Mouse (Mus musculus) hindbrain, embryonic 12.5 days (tissue): ENCODE results near the gene Dtx2. TPM values are rescaled to one million over a fixed set of nuclear protein-coding genes. Genes with fewer than 3 reads are reported as not detected.
A peak's percentile ranks its signal among the peaks of the same experiment; 100 is the strongest.
"Not testable (repeated sequence)": the region's sequence is repeated elsewhere in the genome, so short reads cannot be mapped to it uniquely, and the experiment has no call there.

Experiments used
- ATAC-seq: fragments of 200-750 bp; cut with Nextera tagmentation; 2 replicates; pipeline ENCODE4 v1.8.0; 2017; ENCODE audit warnings: moderate TSS enrichment; ENCODE audit not compliant: low FRiP score
- H3K27ac ChIP-seq: fragments of 300-500 bp; sonication (generic); 2 replicates; pipeline ENCODE4 v1.5.1; 2016; ENCODE audit warnings: mild to moderate bottlenecking
- H3K27me3 ChIP-seq: fragments of 300-500 bp; sonication (generic); 2 replicates; pipeline ENCODE4 v1.6.1; 2016; ENCODE audit warnings: mild to moderate bottlenecking
- H3K36me3 ChIP-seq: fragments of 300-500 bp; sonication (generic); 2 replicates; pipeline ENCODE4 v1.6.1; 2016; ENCODE audit warnings: mild to moderate bottlenecking
- H3K4me1 ChIP-seq: fragments of 300-500 bp; sonication (generic); 2 replicates; pipeline ENCODE4 v1.6.1; 2016
- H3K4me2 ChIP-seq: fragments of 300-500 bp; sonication (generic); replicated peaks from 2 replicates; pipeline ENCODE4 v1.6.1; 2016; ENCODE audit warnings: mild to moderate bottlenecking
- H3K4me3 ChIP-seq: fragments of 300-500 bp; sonication (generic); 2 replicates; pipeline ENCODE4 v1.5.1; 2016; ENCODE audit warnings: mild to moderate bottlenecking
- H3K9ac ChIP-seq: fragments of 300-500 bp; sonication (generic); 2 replicates; pipeline ENCODE4 v1.6.1; 2016; ENCODE audit warnings: mild to moderate bottlenecking, moderate library complexity
- H3K9me3 ChIP-seq: fragments of 300-500 bp; sonication (generic); replicated peaks from 2 replicates; pipeline ENCODE4 v1.6.1; 2016; ENCODE audit warnings: mild to moderate bottlenecking
- WGBS: fragments of 180-500 bp; shearing (Covaris S2); methylation state at CpG from one replicate; pipeline ENCODE4 v1.1.7; 2016; 5-methylcytosine and 5-hydroxymethylcytosine counted together
- polyA plus RNA-seq: library from polyadenylated mRNA; unstranded; fragments of >200 nt; fragmentation: Nextera tagmentation; extraction: Ambion mirVana; gene quantifications from 2 replicates; pipeline ENCODE4 v1.2.1, GENCODE M21; 2016

Gene Dtx2
- polyA plus RNA-seq, 1 experiment from 2014 or later, result 31.4 TPM

DNA sequence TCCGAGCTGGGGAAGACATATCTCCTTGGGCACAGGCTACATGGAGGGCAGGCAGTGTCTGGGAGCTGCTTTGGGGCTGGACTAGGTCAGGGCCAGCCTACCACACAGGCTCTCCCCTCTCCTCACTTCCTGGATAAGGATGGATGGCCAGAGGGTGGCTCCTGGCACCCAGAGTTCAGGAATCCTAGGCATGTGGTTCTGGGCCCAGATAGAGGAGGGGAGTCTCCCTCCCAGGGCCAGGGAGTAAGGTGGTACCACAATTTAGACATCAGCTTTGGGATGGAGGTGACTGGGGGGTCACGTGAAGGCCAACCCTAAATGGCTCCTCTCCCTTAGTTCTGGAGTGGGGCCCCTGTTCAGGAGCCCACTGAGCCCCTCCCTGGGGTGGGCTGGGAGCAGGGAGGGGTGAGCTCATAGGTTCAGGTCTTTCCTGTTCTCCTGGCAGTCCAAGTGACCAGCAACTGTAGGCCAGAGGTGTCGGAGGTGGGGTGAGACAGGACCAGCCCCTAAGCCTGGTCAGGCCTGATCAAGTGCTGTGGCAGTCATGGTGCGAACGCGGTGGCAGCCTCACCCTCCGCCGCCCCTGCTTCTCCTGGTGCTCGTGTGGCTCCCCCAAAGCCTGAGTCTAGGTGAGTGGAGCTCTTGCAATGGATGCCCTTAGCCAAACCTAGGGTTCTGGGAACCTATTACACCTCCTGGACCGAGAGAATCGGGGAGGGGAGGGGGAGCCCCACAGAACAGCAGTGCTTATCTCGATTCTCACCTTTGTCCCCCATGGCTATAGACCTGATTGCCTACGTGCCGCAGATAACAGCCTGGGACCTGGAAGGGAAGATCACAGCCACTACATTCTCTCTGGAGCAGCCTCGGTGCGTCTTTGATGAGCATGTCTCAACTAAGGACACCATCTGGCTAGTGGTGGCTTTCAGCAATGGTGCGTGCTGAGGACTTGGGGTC is 43.9 kb downstream of the Dtx2 start, which contains the start of gene Upk3b:
Gene Upk3b (plus strand): TSS at position 239 of the 957 bp plus-strand sequence.
- 86% methylated on average over 17 of the region's 17 CpGs for WGBS
- Histone ChIP-seq H3K4me1 (0 out of 2 replicates have a peak, but pooled peaks cover 3% of the 10 kb centered on the region), H3K9ac (no peak within 1 kb of the TSS), H3K4me2 (no peak within 1 kb of the TSS), H3K27me3 (no peaks in the 10 kb centered on the region), H3K27ac (no peak within 1 kb of the TSS), H3K9me3 (no peaks in the 10 kb centered on the region), H3K4me3 (no peak within 1 kb of the TSS), H3K36me3 (no peaks in the 10 kb centered on the region)
- ATAC-seq, result no peak

DNA sequence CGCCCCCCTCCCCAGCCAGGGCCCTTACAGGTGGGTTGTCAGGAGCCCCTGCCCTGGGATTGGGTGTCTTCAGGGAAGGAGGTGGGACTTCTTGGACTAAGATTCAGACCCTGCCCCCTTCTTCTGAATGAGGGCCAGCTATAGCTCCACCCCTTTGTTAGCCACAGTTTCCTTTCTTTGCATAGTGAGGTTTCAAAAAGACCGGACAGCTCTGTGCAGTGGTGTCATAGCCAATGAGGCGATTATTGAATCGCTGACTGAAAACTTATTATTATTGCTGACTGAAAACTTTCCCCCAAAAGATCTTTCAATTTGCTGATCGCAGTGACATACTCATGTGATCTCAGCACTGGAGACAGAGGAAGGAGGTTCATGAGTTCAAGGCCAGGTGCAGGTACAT is 45.6 kb downstream of the Dtx2 start:
- 0 out of 2 replicates have a peak, but pooled peaks cover 3% of the 10 kb centered on the region for H3K4me1 ChIP-seq
- peak overlapping the region; percentile 25; the same call in 1 of the 2 replicates for H3K4me2 ChIP-seq
- H3K27ac ChIP-seq, result no peak overlapping the region
- 0 out of 2 replicates have a peak overlapping the region, but pooled peaks have one; percentile 23 for H3K9ac ChIP-seq
- H3K4me3 ChIP-seq, result no peak overlapping the region
- H3K9me3 ChIP-seq, result no peaks in the 10 kb centered on the region
- no peaks in the 10 kb centered on the region for H3K36me3 ChIP-seq
- WGBS, result 52% methylated on average over 5 of the region's 5 CpGs
- ATAC-seq, result no peak
- no peaks in the 10 kb centered on the region for H3K27me3 ChIP-seq

DNA sequence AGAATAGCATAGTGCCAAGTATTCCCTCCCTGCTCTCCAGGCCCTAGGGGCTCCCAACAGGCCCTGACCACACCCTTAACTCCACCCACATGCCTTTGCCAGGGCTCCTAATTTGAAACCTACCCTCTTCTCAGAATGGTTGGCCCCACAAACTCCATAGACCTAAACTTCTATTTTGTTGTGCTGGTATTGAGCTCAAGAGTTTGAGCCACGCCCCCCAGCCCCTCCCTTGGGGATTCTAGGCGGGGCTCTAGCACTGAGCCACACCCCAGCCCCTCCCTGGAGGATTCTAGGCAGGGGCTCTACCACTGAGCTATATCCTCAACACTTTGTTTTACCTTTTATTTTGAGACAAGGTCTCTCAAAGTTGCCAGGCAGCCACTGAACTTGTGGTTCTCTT is 46.7 kb downstream of the Dtx2 start:
- no peaks in the 10 kb centered on the region for H3K27me3 ChIP-seq
- no peak overlapping the region for H3K4me3 ChIP-seq
- H3K4me1 ChIP-seq, result 0 out of 2 replicates have a peak, but pooled peaks cover 3% of the 10 kb centered on the region
- H3K9ac ChIP-seq, result no peak overlapping the region
- no peak overlapping the region for H3K27ac ChIP-seq
- no peak overlapping the region for H3K4me2 ChIP-seq
- H3K9me3 ChIP-seq, result no peaks in the 10 kb centered on the region
- no peaks in the 10 kb centered on the region for H3K36me3 ChIP-seq
- no peak for ATAC-seq
- 44% methylated on average over 2 of the region's 2 CpGs for WGBS

DNA sequence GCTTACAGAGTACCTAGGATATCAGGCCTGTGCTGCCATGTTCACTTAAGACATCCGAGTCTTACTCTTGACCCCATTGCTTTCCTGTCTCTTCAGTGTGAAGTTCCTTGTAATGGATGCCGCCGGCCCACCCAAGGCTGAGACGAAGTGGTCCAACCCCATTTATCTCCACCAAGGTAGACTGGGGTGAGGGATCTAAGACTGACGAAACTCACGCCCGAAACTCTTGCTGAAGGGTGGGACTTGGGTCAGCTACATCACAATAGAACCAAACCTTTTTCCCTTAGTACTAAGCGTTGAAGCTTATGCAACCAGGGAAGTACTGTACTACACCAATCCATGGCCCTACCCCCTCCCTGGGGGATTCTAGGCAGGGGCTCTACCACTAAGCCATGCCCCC is 47.1 kb downstream of the Dtx2 start:
- ATAC-seq, result no peak
- H3K4me3 ChIP-seq, result no peak overlapping the region
- H3K36me3 ChIP-seq, result no peaks in the 10 kb centered on the region
- H3K27ac ChIP-seq, result no peak overlapping the region
- no peaks in the 10 kb centered on the region for H3K9me3 ChIP-seq
- H3K4me1 ChIP-seq, result 0 out of 2 replicates have a peak, but pooled peaks cover 3% of the 10 kb centered on the region
- WGBS, result 94% methylated on average over 8 of the region's 8 CpGs
- H3K4me2 ChIP-seq, result no peak overlapping the region
- no peaks in the 10 kb centered on the region for H3K27me3 ChIP-seq
- H3K9ac ChIP-seq, result no peak overlapping the region

DNA sequence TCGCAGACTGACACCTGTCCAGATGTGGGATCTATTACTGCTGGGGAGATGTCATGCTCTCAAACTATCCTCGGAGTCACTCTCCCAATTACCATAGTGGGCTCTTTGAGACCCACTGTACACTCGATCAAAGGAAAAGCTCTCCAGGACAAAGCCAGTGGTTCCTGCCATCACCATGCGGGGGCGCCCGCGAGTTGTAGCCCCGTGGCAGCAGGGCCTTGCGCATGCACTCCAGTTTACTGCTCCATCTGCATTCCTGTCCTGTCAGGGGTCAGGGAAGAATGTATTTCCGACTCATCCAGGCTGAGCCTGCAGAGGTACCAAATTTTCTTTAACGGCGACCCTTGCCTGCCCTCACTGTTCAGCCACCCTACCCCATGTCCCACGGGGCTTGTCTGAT is 50.3 kb downstream of the Dtx2 start:
- Histone ChIP-seq H3K27ac (no peak overlapping the region), H3K4me1 (0 out of 2 replicates have a peak, but pooled peaks cover 3% of the 10 kb centered on the region), H3K9ac (no peak overlapping the region), H3K4me2 (no peak overlapping the region), H3K9me3 (no peaks in the 10 kb centered on the region), H3K36me3 (no peaks in the 10 kb centered on the region), H3K27me3 (no peaks in the 10 kb centered on the region), H3K4me3 (no peak overlapping the region)
- WGBS, result 71% methylated on average over 13 of the region's 13 CpGs
- no peak for ATAC-seq

DNA sequence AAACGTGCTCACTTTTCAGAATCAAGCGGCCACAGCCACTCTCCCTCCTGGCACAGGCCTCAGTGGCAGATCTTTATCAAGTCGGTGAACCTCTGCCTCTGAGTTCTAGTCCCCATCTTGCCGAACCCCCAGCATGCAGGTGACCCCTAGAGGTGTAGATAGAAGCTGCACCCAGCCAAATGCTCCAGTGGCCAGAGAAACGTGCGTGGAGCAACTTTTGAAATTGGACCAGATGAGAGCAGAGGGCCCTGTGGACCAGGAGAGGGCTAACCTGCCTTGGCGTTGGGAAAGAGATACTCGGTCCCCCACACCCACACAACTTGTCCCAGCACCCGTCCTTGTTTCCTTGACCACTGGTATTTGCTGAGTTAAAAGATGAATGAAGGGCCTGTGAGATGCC is 50.8 kb downstream of the Dtx2 start:
- Histone ChIP-seq H3K4me3 (no peak overlapping the region), H3K4me1 (no peaks in the 10 kb centered on the region), H3K9ac (no peak overlapping the region), H3K36me3 (no peaks in the 10 kb centered on the region), H3K27ac (no peak overlapping the region), H3K27me3 (no peaks in the 10 kb centered on the region), H3K4me2 (no peak overlapping the region), H3K9me3 (no peaks in the 10 kb centered on the region)
- ATAC-seq, result no peak
- 38% methylated on average over 9 of the region's 9 CpGs for WGBS

DNA sequence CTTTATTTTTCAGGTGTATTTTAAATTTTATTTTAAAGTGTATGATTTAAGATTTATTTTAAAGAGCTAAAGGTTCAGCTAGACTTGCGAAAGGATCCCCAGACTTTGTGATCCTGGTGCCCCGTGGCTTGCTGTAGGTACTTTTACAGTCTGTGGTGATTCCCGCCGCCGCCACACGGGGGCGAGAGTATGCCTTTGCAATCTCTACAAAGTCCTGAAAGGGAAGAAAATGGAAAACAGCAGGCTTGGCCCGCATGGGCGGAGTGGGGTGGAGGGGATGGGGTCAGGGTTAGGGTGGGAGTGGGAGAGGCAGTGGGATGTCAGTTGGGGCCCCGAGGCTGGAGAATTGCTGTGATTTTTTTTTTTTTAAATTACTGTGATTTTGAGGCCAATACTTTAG is 51.4 kb downstream of the Dtx2 start:
- Histone ChIP-seq H3K4me3 (no peak overlapping the region), H3K36me3 (no peaks in the 10 kb centered on the region), H3K9ac (no peak overlapping the region), H3K4me2 (no peak overlapping the region), H3K27me3 (no peaks in the 10 kb centered on the region), H3K27ac (no peak overlapping the region), H3K9me3 (no peaks in the 10 kb centered on the region), H3K4me1 (peaks cover under 1% of the 10 kb centered on the region; the same call in 1 of the 2 replicates)
- WGBS, result 3% methylated on average over 10 of the region's 10 CpGs
- no peak for ATAC-seq

DNA sequence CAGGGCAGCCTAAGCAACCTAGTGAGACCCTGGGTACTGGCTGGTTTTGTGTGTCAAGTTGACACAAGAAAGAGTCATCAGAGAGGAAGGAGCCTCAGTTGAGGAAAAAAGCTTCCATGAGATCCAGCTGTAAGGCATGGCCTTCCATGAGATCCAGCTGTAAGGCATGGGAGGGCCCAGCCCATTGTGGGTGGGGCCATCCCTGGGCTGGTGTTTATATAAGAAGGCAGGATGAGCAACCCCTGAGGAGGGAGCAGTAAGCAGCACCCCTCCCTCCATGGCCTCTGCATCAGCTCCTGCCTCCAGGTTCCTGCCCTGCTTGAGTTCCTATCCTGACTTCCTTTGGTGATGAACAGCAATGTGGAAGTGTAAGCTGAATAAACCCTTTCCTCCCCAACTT is 53.9 kb downstream of the Dtx2 start:
- not testable (repeated sequence) for H3K27me3 ChIP-seq, H3K27ac ChIP-seq, H3K9ac ChIP-seq, H3K4me2 ChIP-seq, H3K9me3 ChIP-seq, ATAC-seq, H3K4me3 ChIP-seq, H3K36me3 ChIP-seq
- H3K4me1 ChIP-seq, result peaks cover 12% of the 10 kb centered on the region

DNA sequence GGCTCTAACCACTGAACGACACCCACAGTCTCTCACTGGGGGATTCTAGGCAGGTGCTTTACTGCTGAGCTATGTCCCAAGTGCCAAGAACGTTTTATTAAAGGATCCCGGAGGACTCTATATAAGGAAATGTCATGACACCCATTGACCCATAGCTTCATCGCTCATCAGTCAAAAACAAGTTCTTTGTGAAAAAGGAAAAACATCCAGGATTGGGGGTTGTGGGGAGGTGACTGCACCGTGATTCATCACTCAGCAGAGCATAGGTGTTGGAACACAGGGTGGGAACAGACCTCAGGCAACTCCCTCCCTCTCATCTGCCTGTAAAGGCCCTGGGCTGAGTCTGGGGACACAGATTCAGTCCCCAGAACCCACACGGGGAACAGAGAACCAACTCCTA is 55.3 kb downstream of the Dtx2 start:
- ATAC-seq, result no peak
- H3K27me3 ChIP-seq, result no peaks in the 10 kb centered on the region
- no peaks in the 10 kb centered on the region for H3K36me3 ChIP-seq
- no peaks in the 10 kb centered on the region for H3K9me3 ChIP-seq
- H3K9ac ChIP-seq, result no peak overlapping the region
- H3K4me1 ChIP-seq, result peaks cover 12% of the 10 kb centered on the region
- no peak overlapping the region for H3K27ac ChIP-seq
- H3K4me3 ChIP-seq, result no peak overlapping the region
- H3K4me2 ChIP-seq, result no peak overlapping the region
- WGBS, result 51% methylated on average over 6 of the region's 6 CpGs

DNA sequence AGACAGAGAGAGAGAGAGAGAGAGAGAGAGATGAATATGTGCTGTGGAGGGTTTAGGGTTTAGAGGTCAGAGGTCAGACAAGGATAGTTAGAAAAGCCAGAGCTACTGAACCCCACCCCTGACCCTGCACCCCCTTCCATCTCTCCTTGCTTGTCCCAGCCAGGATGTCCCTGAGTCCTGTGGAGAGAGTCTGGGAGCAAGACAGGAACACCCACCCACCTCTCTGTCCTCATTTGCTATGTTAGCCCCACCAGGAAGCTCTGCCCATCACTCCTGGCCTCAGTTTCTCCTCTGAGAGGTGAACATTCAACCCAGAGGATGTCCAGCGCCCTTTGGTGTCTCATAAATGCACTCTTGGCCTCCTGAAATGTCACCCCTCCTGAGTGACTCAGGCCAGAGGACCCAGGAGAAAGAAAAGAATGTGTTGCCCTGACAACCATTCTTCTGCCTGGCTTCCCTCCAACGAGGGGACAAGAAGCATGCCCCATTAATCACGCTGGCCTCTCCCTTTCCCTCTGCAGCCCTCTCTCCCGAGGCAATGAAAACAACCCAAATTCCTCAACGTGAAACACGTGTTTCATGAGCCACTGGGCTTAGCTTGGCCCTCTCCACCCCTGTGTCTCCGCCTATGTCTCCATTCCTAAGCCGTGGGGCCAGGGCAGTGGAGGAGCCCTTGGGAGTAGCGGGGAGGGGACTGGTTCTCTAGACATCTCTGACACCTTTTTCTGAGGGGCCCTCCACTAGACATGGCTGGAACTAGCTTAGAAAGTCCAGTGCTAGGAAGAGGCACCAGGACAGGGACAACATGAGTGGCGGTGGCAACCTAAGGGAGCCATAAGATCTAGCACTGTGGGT is 56.9 kb downstream of the Dtx2 start:
- peak overlapping the region; percentile 58 for H3K27ac ChIP-seq
- no peaks in the 10 kb centered on the region for H3K9me3 ChIP-seq
- H3K9ac ChIP-seq, result no peak overlapping the region
- ATAC-seq, result peak; percentile 78
- no peak overlapping the region for H3K4me3 ChIP-seq
- H3K27me3 ChIP-seq, result no peaks in the 10 kb centered on the region
- peak overlapping the region; percentile 11; the same call in 1 of the 2 replicates for H3K4me2 ChIP-seq
- 7% methylated on average over 10 of the region's 10 CpGs for WGBS
- no peaks in the 10 kb centered on the region for H3K36me3 ChIP-seq
- H3K4me1 ChIP-seq, result peaks cover 12% of the 10 kb centered on the region

DNA sequence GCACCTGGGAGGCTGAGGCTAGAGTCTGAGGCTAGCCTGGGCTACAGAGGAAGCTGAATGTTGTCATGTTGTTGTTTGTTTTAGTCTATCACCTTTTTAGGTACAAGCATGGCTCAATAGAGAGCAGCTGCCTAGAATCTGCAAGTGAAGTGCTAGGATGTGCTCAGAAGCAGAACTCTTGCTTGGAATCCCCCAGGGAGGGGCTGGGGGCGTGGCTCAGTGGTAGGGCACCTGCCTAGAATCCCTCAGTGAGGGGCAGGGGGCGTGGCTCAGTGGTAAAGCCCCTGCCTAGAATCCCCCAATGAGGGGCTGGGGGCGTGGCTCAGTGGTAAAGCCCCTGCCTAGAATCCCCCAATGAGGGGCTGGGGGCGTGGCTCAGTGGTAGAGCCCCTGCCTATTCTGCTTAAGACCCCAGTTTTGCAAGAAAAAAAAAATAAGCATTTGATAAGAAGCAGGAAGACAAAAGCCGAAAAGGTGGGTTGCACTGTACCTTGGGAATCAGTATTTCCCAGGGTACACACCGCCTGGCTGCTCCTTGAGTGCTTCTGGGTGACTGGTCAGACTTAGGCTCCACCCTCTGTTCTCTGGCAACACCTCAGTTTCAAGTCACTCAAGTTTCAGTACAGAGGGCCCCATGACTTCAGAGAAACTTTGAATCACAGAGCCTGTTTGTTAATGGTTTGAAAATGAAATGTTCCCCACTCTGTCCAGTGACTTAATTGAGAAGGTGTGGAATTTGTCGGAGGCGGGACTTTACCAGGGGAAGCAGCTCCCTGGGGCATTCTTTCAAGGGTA is 58.5 kb downstream of the Dtx2 start:
- H3K9ac ChIP-seq, result no peak overlapping the region
- H3K36me3 ChIP-seq, result no peaks in the 10 kb centered on the region
- ATAC-seq, result no peak
- WGBS, result 80% methylated on average over 8 of the region's 8 CpGs
- H3K4me1 ChIP-seq, result peaks cover 18% of the 10 kb centered on the region
- no peak overlapping the region for H3K27ac ChIP-seq
- no peak overlapping the region for H3K4me3 ChIP-seq
- H3K27me3 ChIP-seq, result no peaks in the 10 kb centered on the region
- H3K4me2 ChIP-seq, result no peak overlapping the region
- H3K9me3 ChIP-seq, result no peaks in the 10 kb centered on the region
